Mouse (Mus musculus) heart, adult 2 months (tissue): ENCODE measurements around the gene Tnfsf18.

Experiments
- CTCF ChIP-seq: fragments of 200-600 bp; IDR thresholded peaks from 2 replicates; pipeline ENCODE4 v1.8.1; 2022; ENCODE audit warnings: antibody characterized with exemption, mild to moderate bottlenecking, moderate library complexity
- EP300 ChIP-seq: fragments of 200-500 bp; IDR thresholded peaks from 2 replicates; pipeline ENCODE4 v1.6.1; 2011; ENCODE audit warnings: low read depth, low read length, control low read depth; ENCODE audit not compliant: insufficient read depth
- POLR2A ChIP-seq: fragments of 200-500 bp; IDR thresholded peaks from 2 replicates; pipeline ENCODE4 v1.6.1; 2011; ENCODE audit warnings: mild to moderate bottlenecking, low read depth, low read length, control low read depth; ENCODE audit not compliant: insufficient read depth

DNA sequence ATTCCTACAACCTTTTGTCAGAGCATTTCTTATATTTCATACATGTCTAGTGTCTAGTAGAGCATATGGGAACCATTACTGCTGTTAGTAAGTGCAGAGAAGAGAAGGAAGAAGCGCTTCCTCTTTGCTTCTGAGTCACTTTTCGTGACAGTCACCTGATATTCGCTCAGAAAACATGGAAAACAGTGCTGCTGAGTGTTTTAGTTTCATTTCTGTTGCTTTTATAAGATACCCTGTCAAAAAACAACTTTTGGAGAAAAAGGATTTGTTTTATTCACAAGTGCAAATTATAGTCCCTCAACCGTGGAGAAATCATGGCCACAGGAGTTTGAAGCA lies 6.3 kb downstream of the Tnfsf18 start:
- TF ChIP-seq CTCF (no peak), POLR2A (no peak), EP300 (no peak)
